Mouse (Mus musculus): ENCODE results near the gene Clcnkb. TPM values are rescaled to one million over a fixed set of nuclear protein-coding genes. Genes with fewer than 3 reads are reported as not detected.
A peak's percentile ranks its signal among the peaks of the same experiment; 100 is the strongest.

The Clcnkb gene
- total and polyA plus RNA-seq, 3 experiments, result 0.08 to 0.51 (median 0.24) TPM

DNA sequence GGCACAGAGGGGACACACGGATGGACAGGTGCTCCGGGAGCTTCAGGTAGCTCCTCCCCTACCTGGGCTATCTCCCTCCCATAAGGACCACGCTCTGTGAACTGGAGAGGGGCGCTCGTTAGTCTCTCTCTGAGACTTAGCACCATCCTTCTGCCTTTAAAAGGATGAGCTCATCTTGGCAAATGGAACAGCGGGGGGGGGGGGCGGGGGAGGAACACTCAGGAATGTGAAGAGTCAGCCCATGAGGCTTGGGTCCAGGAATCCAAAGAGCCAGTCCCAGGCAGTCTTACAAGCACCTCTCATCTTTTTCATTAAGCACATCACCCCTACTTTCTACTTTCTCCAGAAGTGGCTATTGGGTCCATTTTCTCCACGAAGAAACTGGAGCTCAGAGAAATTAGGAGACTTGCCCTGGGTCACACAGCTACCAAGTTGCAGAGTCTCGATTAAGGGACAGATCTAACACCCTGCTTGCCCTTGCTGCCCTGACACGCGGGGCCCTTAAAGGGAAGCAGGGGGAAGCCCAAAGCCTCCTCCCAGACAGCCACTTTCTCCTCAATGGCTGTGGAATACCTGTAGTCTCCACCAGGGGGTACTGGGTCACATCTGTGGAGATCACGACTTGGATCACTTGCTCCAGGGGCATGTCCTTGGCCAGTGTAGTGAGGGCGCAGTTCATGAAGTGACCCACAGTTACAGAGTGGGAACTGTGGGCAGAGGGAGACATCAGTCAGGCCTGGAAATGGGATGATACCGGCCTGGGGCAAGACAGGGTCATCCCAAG, 9.1 kb downstream of the Clcnkb start (continued):
- TF ChIP-seq CHD1 (IDR thresholded peaks at IDR 0.05; ENCODE audit: low read depth, low read length) (no peak), IRF4 (IDR thresholded peaks at IDR 0.05; ENCODE audit: low read depth, low read length) (peak; percentile 6; the same call in 1 of the 2 replicates), TBP (conservative IDR thresholded peaks at IDR 0.05; ENCODE audit: low read depth, low read length) (no peak), KAT2A (IDR thresholded peaks at IDR 0.05; ENCODE audit: insufficient replicate concordance, low read length) (no peak), RCOR1 (conservative IDR thresholded peaks at IDR 0.05; ENCODE audit: low read depth, low read length) (no peak), SIN3A (IDR thresholded peaks at IDR 0.05; ENCODE audit: low read length) (no peak; the same call in 1 of the 2 replicates), MAFK (IDR thresholded peaks at IDR 0.05; ENCODE audit: insufficient replicate concordance, low read length) (no peak)

- no peak for DNase-seq (ENCODE audit: extremely low read depth)
- Histone ChIP-seq H3K36me3 (replicated peaks in 1 of 2; ENCODE audit: control insufficient read depth in 1 of 2, insufficient read depth in 1 of 2, low read length in 1 of 2) (no peaks in the 10 kb centered on the region), H3K79me2 (replicated peaks; ENCODE audit: control insufficient read depth, extremely low read depth, insufficient read depth, poor library complexity, severe bottlenecking) (no peaks in the 10 kb centered on the region), H3K4me3 (replicated peaks in 1 of 3; ENCODE audit: low read depth in 2 of 3, low read length in 2 of 3, poor library complexity in 1 of 3) (no peak overlapping the region), H3K27me3 (replicated peaks) (peaks cover 11% of the 10 kb centered on the region), H3K9ac (ENCODE audit: insufficient read depth, low read depth) (no peak overlapping the region), H3K4me2 (ENCODE audit: insufficient read depth, low read depth, poor library complexity, severe bottlenecking) (no peak overlapping the region), H3K27ac (ENCODE audit: insufficient read depth, low read depth) (no peak overlapping the region), H3K9me3 (replicated peaks; ENCODE audit: low read length) (no peaks in the 10 kb centered on the region), H3K4me1 (ENCODE audit: control insufficient read depth in 1 of 2, insufficient read depth in 2 of 2) (peaks cover 14 to 29% of the 10 kb centered on the region in 2 experiments)
- in situ Hi-C loops (cut with MboI; ENCODE audit: low pct_ligation_motif_present, low pct_unique_long_range_greater_than_20kb, low sequenced_read_pairs), result loop anchor here (5.0 to 25.0 kb wide), 3 partner anchors 177 to 682 kb away; partner anchors contain the start of gene Tmem51
- TF ChIP-seq ZKSCAN1 (IDR thresholded peaks at IDR 0.05; ENCODE audit: borderline replicate concordance, low read depth, low read length), result peak; percentile 88
- no peak for TF ChIP-seq PAX5 (IDR thresholded peaks at IDR 0.05; ENCODE audit: low read length)
- dilution Hi-C loops (cut with MboI; ENCODE audit: extremely low pct_ligation_motif_present, extremely low pct_unique_long_range_greater_than_20kb, low sequenced_read_pairs), result no loop called here
Observed at GRCm38 (mm10) chr4:141405314-141405622, 10.5 kb downstream of the Clcnkb start.

GRCm38 (mm10) chr4:141404518-141405313, 11.1 kb downstream of the Clcnkb start:
- in situ Hi-C loops (cut with MboI; ENCODE audit: low pct_ligation_motif_present, low pct_unique_long_range_greater_than_20kb, low sequenced_read_pairs), result loop anchor here (5.0 to 25.0 kb wide), 3 partner anchors 178 to 683 kb away; partner anchors contain the start of gene Tmem51
- 0 out of 2 replicates have a peak overlapping the region, but pooled peaks have one; percentile 23 for H3K4me2 ChIP-seq (ENCODE audit: insufficient read depth, low read depth, poor library complexity, severe bottlenecking)
- no peaks in the 10 kb centered on the region for H3K9me3 ChIP-seq (replicated peaks; ENCODE audit: low read length)
- peaks cover 14 to 29% of the 10 kb centered on the region in 2 experiments for H3K4me1 ChIP-seq (ENCODE audit: control insufficient read depth in 1 of 2, insufficient read depth in 2 of 2)
- H3K4me3 ChIP-seq (replicated peaks in 1 of 3; ENCODE audit: low read depth in 2 of 3, low read length in 2 of 3, poor library complexity in 1 of 3), result no peak overlapping the region
- dilution Hi-C loops (cut with MboI; ENCODE audit: extremely low pct_ligation_motif_present, extremely low pct_unique_long_range_greater_than_20kb, low sequenced_read_pairs), result no loop called here
- no peaks in the 10 kb centered on the region for H3K79me2 ChIP-seq (replicated peaks; ENCODE audit: control insufficient read depth, extremely low read depth, insufficient read depth, poor library complexity, severe bottlenecking)
- no peaks in the 10 kb centered on the region for H3K36me3 ChIP-seq (replicated peaks in 1 of 2; ENCODE audit: control insufficient read depth in 1 of 2, insufficient read depth in 1 of 2, low read length in 1 of 2)
- H3K9ac ChIP-seq (ENCODE audit: insufficient read depth, low read depth), result no peak overlapping the region
- peak; percentile 92 for DNase-seq (ENCODE audit: extremely low read depth)
- peaks cover 11% of the 10 kb centered on the region for H3K27me3 ChIP-seq (replicated peaks)
- no peak overlapping the region for H3K27ac ChIP-seq (ENCODE audit: insufficient read depth, low read depth)
- TF ChIP-seq NRF1 (IDR thresholded peaks at IDR 0.05; ENCODE audit: low read depth, low read length) (peak; percentile 33; the same call in 1 of the 2 replicates), ZNF384 (IDR thresholded peaks at IDR 0.05; ENCODE audit: low read depth, low read length) (no peak), MAZ (IDR thresholded peaks at IDR 0.05; ENCODE audit: low read depth, low read length) (peak; percentile 61; the same call in 1 of the 2 replicates), CHD2 (IDR thresholded peaks at IDR 0.05; ENCODE audit: low read length) (0 out of 2 replicates have a peak, but pooled peaks have one; percentile 44), TCF12 (IDR thresholded peaks at IDR 0.05; ENCODE audit: low read depth, low read length) (0 out of 2 replicates have a peak, but pooled peaks have one; percentile 36), USF1 (IDR thresholded peaks at IDR 0.05; ENCODE audit: low read depth, low read length) (no peak), EP300 (IDR thresholded peaks at IDR 0.05; ENCODE audit: low read length) (no peak), NELFE (IDR thresholded peaks at IDR 0.05; ENCODE audit: low read depth, low read length) (peak; percentile 32; the same call in 1 of the 2 replicates), ZKSCAN1 (IDR thresholded peaks at IDR 0.05; ENCODE audit: borderline replicate concordance, low read depth, low read length) (no peak), POLR2A (IDR thresholded peaks at IDR 0.05; ENCODE audit: low read depth, low read length) (no peak), ZC3H11A (IDR thresholded peaks at IDR 0.05; ENCODE audit: low read depth, low read length) (peak; percentile 86), CHD1 (IDR thresholded peaks at IDR 0.05; ENCODE audit: low read depth, low read length) (no peak), TBP (conservative IDR thresholded peaks at IDR 0.05; ENCODE audit: low read depth, low read length) (no peak), MAX (IDR thresholded peaks at IDR 0.05; ENCODE audit: low read length) (peak; percentile 88), SMC3 (IDR thresholded peaks at IDR 0.05; ENCODE audit: low read depth, low read length) (peak; percentile 96), GABPA (IDR thresholded peaks at IDR 0.05; ENCODE audit: insufficient replicate concordance, low read depth, low read length) (no peak), MXI1 (IDR thresholded peaks at IDR 0.05; ENCODE audit: low read depth, low read length) (no peak), ELF1 (IDR thresholded peaks at IDR 0.05; ENCODE audit: low read depth, low read length) (0 out of 2 replicates have a peak, but pooled peaks have one; percentile 31), JUN (IDR thresholded peaks at IDR 0.05; ENCODE audit: insufficient read depth, low read depth, low read length) (peak; percentile 17; the same call in 1 of the 2 replicates), ZMIZ1 (IDR thresholded peaks at IDR 0.05; ENCODE audit: low read depth, low read length) (no peak)

Measured in CH12.LX (cell line).